Mouse (Mus musculus) adrenal gland, adult 18-20 months (tissue): ENCODE data around the gene Lix1l. TPM values are rescaled to one million over a fixed set of nuclear protein-coding genes. Genes with fewer than 3 reads are reported as not detected.
A peak's percentile ranks its signal among the peaks of the same experiment; 100 is the strongest.
"Not testable (repeated sequence)": the region's sequence is repeated elsewhere in the genome, so short reads cannot be mapped to it uniquely, and the experiment has no call there.

Experiments used
- DNase-seq, 2 experiments: peaks; one replicate each; pipeline ENCODE4 v3.0.0; 2021 to 2022; ENCODE audit warnings: low spot score in 2 of 2
- total RNA-seq, 2 experiments: library from RNA; stranded (reverse); gene quantifications; 1 replicate in 1 of 2; 2 replicates in 1 of 2; pipeline ENCODE4 v1.2.3; 2021

The Lix1l gene
- total RNA-seq, 2 experiments from 2014 or later = 24.4 to 39.1 TPM

DNA sequence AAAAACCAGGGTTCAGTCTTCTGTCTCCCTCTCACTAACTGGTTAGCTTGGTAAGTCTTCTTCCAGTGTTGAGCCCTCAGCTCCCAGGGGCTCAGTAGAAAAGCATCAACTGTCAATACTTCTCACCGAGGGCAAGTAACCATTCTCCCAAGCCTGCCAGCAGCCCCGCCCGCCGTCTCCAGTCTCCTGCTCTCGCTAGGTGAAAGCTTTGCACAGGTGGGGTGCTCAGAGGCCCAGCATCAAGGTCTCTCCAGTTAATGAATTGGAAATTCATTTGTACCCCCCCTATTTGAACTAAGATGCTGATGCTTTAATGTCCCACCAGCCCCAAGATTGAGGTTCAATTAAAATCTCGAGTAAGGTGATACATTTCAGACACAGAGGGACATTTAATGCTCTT is 19.8 kb upstream of the Lix1l start:
- DNase-seq = no peak

DNA sequence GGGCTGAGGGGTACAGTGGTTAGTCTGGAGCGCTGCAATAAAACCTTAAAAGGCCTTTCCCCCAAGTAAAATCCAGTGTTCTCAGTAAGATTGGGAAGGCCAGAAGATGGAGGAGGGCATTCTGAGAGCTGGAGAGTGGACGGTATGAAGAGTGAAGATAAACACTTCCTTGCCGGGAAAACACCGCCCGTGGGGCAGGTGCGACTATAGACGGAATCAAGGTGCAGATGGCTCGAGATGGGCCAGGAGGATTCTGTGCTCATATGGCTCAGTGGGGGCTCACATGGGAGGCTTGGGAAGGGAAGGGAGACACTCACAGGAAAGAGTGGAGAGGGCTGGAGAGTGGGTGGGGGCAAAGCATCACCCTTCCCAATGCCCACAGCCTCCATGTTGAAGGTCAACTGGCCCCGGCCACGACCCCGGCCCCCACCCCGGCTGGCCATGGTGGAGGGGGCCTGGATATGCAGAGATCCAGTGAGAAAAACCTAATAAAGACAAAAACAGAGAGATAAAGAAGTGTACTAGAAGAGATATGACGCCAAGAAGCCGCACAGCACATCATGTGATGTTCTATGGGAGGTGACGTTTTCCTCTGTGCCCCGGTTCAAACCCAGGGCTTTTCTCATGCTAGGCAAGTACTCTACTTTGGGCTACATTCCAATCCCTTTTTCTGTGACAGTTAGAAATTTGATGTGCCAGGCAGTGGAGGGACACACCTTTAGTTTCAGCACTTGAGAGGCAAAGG is 19.0 kb upstream of the Lix1l start:
- DNase-seq = no peak

DNA sequence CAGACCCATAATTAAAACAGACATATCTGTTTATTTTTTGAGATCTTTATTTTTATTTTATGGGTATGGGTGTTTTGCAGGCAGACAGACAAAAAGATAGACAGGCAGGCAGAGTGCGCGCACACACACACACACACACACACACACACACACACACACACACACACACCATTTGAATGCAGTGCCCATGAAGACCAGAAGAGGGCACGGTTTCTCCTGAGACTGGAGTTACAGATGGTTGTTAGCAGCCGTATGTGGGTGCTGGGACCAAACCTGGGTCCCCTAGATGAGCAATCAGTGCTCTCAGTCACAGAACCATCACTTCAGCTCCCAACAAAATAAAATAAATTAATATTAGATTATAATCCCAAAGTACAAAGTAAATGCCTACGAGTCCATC is 17.6 kb upstream of the Lix1l start:
- DNase-seq = no peak

DNA sequence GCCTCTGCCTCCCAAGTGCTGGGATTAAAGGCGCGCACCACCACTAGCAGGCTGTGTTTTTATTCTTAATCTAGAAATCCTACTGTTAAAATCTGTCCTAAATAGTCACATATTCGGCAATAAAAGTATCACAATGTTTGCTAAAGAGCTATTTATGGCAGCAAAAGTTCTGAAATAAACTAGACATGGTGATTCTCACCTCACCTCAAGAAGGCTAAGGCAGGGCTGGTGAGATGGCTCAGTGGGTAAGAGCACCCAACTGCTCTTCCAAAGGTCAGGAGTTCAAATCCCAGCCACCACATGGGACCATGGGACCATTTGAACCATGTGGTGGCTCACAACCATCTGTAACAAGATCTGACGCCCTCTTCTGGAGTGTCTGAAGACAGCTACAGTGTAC is 10.3 kb upstream of the Lix1l start:
- no peak for DNase-seq

DNA sequence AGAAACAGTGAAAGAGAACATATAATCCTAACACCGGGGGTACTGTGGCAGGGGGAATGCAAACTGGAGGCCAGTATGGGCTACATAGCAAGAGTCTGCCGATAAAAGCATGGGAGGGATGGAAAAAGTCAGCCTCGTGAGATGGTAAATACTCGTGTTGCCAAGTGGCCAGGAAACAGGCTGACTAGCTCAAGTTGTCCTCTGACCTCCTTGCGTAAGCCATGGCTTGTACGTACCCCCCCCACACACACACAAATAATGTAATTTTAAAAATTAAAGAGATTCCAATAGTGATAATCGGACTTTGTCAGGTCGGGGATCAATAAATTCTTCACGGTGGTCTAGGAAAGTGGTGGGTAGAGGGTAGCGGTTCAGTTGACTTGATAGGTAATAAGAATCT is 7.6 kb upstream of the Lix1l start:
- no peak for DNase-seq

DNA sequence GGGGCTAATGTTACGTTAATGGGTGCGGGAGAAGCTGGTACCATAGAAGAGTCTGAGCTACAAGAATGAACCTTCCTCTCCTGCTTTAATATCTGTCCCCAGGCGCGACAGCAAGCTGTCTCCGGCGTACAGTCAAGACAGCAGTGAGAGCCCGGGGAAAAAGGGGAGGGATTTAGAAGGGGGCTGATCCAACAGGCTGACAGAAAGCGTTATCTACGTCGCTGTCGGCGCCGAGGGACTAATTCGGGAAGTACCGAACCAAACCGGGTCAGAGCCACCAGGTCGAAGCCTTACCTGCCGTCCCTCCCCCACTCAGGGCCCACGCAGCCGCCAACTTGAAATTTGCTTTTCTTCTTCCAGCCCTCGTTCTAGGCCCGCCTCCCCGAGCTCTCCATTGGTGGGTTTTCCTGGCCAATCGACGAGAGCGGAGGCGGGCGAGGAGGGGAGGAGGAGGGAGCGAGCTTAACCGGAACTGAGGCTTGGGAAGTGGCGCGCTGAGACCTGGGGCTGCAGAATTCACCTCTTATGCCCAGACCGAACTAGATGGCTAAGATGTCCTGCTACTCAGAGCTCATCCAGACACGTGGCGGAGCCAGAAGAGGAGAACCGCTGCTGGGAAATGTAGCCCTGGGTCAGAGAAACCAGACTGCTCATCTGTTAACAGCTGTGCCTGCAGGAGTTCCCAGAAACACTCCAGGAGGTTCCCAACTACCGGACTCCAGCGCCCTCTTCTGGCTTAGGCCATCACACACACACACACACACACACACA is 7.0 kb upstream of the Lix1l start, which contains the start of gene Polr3gl:
Gene Polr3gl, minus strand, starts transcription at position 392 of the 771 bp plus-strand sequence.
- DNase-seq = peak; percentile 87 to 88

DNA sequence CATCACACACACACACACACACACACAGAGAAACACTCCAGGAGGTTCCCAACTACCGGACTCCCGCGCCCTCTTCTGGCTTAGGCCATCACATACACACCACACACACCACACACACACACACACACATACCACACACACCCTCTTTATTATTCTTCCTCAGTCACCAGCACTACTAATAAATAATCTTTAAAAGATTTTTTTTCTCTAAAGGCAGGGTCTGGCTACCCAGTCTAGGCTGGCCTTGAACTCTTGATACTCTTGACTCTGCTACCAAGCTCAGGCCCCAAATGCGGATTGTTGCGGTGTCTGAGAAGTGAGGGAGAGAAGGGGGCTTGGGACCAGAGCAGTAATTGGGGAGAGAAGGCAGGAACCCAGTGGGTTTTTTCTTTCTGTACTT is 6.1 kb upstream of the Lix1l start:
- no peak for DNase-seq

DNA sequence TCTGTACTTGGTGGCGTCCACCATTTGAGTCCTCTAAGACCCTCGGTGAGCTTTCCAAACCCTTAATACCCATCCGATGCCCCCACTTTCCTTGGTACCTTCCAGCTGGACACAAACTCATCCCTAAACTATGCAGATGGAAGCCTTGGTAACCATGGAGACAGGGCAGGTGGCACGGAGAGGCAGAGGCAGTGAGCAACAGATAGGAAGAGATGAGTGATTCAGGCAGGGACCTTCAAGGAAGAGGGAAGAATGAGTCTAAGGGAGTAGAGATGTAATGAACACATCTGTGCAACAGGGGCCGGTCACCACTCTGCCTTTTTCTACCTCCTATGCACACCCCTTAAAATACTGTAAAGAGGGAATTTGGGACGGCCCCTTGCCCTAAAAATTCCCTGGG is 5.3 kb upstream of the Lix1l start:
- DNase-seq = no peak

DNA sequence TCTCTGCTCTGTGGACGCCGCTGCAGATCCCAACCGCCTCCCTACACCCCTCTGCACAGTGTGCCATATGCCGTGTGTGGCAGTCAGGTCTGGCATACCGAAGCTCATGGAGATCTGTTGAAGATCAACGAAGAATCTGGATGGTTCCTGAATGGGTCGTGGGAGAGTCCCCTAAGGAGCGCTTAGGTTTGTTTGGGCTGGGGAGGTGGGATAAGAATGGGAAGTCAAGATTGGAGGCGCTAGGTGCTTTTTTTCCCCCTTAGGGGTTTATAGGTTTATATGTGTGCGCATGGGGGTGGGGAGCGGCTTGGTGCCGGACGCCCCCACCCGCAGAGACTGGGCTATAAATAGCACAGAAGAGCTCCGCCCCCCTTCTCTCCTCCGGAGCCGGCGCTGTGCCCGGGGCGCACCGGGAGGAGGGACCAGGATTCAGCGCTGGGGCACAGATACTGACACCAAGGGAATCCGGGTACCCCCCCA is 4.7 kb upstream of the Lix1l start, which contains the start of gene Ankrd34a:
Gene Ankrd34a, plus strand, starts transcription at position 409 of the 480 bp plus-strand sequence.
- DNase-seq = peak; percentile 46 to 62

DNA sequence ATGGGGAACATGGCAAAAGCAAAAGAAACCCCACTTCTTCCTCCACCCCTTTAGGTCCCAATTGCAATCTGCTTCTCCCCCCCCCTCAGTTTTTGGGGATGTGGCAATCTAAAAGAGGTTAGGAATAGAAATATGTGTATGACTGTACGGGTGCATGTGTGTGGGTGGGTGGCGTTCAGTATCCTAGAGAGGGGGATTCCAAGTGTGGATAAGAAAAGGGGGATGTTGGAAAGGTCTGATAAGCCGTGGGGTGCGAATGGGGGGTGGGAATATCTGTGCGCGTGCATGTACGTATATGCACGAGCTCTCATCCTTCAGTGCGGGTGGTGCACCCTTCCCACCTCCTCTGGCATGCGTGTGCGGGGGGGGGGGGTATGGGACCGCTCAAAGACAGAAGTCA is 4.1 kb upstream of the Lix1l start:
- no peak for DNase-seq

DNA sequence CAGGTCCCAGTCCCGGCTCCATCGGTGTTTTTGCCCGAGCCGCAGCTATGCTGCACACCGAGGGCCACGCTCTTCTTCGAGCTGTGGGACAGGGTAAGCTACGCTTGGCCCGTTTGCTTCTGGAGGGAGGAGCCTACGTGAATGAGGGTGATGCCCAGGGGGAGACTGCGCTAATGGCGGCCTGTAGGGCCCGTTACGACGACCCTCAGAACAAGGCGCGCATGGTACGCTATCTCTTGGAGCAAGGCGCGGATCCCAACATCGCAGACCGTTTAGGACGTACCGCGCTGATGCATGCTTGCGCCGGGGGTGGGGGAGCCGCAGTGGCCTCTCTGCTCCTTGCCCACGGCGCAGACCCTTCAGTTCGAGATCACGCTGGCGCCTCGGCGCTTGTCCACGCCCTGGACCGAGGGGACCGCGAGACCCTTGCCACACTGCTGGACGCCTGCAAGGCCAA is 3.5 kb upstream of the Lix1l start:
- DNase-seq = no peak

DNA sequence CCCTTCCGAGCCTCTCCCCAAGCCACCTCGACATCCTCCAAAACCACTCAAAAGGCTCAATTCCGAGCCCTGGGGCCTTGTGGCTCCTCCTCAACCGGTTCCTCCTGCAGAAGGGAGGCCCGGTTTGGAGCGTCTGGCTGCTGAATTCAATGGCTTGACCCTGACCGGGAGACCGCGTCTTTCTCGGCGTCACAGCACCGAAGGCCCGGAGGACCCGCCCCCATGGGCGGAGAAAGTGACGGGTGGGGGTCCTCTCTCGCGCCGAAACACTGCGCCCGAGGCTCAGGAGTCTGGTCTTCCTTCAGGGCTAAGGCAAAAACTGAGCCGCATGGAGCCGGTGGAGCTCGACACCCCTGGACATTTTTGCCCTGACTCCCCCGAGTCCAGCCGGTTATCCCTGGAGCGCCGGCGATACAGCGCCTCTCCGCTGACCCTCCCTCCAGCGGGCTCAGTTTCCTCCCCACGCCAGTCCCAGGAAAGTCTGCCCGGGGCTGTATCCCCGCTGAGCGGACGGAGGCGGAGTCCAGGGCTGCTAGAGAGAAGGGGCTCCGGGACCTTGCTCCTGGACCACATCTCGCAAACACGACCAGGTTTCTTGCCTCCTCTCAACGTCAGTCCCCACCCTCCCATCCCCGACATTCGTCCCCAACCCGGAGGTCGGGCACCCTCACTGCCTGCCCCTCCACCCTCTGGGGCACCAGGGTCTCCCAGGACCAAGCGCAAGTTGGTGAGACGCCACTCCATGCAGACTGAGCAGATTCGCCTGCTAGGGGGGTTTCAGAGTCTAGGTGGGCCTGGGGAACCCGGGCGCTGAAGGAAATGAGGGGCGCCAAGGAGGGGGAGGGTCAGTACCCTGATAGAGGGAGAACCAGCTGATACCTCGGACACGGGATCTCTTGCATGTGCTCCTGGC is 2.5 kb upstream of the Lix1l start:
- DNase-seq = peak; percentile 71 to 74

DNA sequence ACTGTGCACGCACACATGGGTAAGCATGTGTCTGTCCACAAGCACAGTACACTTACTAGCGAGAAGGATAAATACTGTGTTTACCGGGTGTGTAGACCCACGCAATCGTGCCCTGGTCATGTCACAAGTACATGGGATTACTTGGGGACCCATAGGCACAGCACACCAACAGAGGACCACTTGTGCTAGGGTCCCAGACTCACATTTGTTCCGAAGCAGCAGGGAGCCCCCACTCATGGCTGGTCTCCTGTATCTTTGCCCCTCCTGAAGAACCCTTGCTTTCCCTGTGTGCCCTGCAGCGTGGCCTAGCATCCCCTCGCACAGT is 1.9 kb upstream of the Lix1l start:
- no peak for DNase-seq

DNA sequence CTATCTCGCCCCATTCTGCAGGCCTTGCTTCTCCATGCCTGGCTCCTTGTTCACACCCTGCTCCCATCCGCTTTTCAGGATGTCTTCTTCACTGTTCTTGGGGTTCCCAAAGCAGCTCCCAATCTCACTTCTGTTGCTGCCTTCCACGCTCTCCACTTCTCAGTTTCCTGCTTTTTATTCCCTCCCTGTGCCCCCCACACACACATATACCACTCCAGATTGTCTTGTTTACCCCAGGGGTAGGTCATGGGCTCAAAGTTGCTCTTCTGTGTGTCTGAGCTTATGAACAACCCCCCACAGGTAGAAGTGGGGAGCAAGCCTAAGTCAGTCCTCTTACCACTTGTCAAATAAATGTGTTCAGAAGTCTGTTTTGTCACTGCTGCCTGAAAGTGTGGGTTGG is 1.5 kb upstream of the Lix1l start:
- no peak for DNase-seq

DNA sequence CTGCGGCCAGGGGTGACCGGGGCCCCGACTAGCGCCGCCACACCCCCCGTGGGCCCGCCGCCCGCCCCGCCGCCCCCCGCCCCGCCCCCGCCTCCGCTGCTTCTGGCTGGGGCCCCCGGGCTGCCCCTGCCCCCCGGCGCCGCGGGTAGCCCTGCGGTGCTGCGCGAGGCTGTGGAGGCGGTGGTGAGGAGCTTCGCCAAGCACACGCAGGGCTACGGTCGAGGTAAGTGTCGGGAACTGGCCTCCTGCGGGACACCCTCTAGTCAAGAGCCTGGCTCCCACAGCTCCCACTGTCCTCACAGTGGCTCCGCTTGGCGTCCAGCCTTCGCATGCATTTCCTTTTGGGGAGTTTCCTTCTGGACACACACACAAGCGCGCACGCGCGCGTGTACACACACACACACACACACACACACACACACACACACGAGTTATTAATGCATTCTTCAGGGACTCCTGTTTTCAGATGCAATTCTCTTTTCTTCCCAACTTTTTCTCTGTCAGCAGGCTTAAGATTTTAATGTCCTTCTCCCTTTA is 370 bp downstream of the Lix1l start:
- peak; percentile 63 to 69 for DNase-seq

DNA sequence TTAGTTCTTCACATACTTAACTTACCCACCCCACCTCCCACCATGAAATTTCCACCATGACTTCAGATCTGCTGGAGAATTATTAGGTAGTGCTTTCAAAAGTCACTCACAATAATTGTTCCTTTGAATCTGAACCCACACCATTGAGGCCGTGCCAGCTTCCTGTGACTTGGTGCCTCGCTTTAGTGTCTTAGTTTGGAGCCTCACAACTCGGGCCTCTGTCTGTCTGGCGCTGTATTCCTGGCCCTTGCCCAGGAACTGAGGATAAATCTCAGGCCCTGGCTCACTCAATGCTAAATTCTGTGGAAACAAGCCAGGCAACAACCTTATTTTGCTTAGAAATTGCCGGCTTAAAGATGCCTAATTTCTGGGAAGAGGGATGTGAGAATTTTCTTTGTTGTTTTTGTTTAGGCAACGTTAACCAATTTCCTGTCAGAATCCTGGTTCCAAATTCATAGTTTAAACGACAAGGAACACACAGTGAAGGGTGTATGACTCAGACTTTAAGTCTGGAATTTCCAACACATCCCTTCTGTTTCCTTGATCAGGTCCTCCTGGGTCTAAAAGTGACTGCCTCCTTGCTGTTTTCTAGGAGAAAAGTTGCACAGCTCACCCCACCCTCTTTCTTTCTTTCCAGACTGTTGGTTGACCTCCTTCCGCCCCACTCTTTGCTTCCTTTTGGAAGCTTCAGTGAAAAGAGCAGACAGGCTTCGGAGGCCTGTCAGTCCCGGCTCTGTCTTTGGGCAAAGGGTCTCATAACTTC is 1.2 kb downstream of the Lix1l start:
- DNase-seq = no peak

DNA sequence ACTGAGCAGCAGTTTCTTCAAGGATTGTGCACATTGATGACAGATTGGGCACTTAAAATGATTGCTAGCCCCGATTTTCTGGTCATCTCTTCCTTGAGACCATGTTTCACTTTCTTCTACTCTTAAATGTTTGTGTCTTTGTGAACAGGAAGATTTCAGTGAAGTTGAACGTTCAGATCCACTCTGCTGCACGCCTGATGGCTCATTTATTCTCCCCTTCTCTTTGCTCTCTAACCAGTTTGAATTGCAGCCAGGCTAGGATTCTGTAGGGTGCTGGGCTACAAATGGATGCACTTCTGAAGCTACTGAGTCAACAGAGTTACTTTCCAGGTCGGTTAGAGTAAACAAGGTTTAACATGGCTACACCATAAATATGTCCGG is 1.7 kb downstream of the Lix1l start:
- DNase-seq = no peak

DNA sequence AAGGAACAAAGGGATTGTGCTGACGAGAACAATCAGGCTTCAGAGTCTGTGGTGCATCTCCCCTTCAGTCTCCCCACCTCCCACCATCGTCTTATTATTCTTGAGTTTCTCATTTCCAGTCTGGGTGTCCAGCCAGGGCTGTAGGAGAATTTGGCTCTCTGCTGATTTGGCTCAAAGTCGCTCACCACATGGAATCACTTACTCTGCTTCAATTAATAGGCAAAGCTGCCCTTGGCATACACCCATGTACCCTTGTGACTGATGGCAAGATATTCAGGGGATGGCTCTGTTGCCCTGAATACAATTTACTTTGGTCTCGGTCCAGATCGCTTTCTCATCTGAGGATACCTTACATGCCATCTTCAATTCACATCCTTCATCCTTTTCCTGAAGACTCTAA is 2.4 kb downstream of the Lix1l start:
- no peak for DNase-seq

DNA sequence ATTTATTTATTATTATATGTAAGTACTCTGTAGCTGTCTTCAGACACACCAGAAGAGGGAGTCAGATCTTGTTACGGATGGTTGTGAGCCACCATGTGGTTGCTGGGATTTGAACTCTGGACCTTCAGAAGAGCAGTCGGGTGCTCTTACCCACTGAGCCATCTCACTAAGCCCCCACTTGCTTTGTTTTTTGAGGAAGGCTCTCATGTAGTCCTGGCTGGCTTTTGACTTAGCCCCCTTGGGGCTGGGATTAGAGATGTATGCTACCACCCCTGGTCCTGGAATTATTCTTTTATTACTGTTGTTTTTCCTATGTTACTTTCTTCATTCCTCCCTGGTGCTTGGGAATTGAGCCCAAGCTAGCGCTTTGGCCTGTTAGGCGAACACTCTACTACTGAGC is 5.1 kb downstream of the Lix1l start:
- DNase-seq = not testable (repeated sequence)

DNA sequence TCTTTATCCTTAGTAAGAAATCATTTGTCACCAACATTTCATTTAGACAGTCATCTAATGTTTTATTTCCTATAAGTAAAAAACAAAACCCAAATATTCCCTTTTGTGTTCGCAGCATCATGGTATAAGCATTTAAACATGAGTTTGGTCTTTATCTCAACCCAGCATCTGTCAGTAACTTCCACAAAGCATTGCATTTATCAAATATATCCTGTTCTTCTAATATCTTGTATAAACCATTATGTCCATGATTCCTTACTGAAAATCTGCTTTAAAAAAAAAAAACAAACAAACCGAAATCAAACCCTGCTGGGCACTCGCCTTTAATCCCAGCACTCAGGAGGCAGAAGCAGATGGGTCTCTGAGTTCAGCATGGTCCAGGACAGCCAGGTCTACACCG is 5.7 kb downstream of the Lix1l start:
- no peak for DNase-seq
